Mouse (Mus musculus): ENCODE data around the gene Prkg1.

The Prkg1 gene

DNA sequence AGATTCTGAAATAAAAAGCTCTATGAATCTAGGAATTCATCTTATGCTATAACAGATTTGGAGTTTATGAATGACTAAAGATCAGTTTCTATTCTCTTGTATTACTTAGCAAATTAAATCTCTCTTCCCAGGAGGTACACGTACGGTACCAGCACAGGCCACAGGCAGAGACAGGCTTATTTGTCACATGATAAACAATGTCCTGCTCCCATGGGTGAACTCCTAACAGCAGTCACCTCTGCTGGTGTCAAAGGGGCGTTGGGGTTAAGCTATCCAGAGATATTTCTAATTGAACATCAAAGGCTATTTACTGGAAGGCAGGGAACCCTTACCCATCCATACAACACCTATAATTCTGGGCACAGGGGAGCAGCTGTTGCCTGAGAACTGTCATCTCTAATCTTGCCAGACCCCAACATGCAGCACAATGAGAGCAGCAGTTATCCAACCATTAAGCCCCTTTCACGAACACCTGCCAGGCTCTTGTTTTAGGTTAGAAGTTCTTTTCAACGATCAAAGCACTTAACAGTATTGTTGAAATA lies 1122.1 kb downstream of the Prkg1 start:
- no peak for DNase-seq (ENCODE audit: low read depth in 1 of 2, low spot score in 2 of 2)

- DNase-seq (ENCODE audit: low read depth in 1 of 2, low spot score in 2 of 2) = no peak
These were observed 1127.4 kb downstream of the Prkg1 start for GRCm38 (mm10) chr19:30637471-30637870.

DNA sequence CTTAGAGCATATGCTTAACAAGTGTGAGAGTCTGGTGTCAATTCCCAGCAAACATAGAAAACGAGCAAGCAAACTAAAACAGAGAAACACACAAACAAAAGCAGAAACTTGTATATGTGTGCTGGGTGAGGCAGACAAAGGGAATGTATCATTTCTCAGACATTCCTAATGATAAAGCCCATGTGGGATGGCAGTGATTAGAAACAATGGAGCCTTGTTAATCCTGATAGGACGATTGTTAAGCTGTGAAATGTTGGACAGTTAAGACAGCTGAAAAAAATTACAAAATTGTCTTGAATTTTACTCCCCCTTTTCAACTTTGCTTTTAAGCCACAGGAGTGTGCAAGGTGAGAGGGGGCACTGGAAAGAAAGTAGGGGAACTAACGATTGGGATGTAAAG lies 1133.8 kb downstream of the Prkg1 start:
- no peak for DNase-seq (ENCODE audit: low read depth in 1 of 2, low spot score in 2 of 2)

DNA sequence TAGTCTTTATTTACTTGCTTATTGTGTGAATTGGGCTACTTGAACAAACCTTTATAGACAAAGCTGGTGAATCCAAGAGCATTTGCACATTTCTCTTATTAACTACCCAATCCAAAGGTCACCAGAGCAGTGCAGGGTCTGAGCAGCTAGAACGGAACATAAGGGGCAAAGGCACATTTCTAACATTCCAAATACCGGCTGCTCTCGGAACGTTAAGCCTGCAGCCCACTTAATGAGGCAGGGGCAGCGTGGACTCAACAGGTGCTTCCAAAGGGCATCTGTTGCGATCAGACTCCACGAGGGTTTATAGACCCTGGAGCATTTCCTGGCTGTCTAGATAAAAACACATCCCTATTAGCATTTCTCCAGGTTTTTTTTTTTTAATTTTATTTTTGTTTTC lies 1138.8 kb downstream of the Prkg1 start:
- DNase-seq (ENCODE audit: low read depth in 1 of 2, low spot score in 2 of 2) = no peak

- no peak for DNase-seq (ENCODE audit: low read depth in 1 of 2, low spot score in 2 of 2)
These were observed 1139.4 kb downstream of the Prkg1 start for GRCm38 (mm10) chr19:30625391-30625790.

GRCm38 (mm10) chr19:30623620-30624019 lies 1141.2 kb downstream of the Prkg1 start:
- no peak for DNase-seq (ENCODE audit: low read depth in 1 of 2, low spot score in 2 of 2)

GRCm38 (mm10) chr19:30613150-30613865 lies 1151.5 kb downstream of the Prkg1 start:
- no peak for DNase-seq (ENCODE audit: low read depth in 1 of 2, low spot score in 2 of 2)

GRCm38 (mm10) chr19:30586366-30586765 lies 1178.5 kb downstream of the Prkg1 start:
- DNase-seq (ENCODE audit: low read depth in 1 of 2, low spot score in 2 of 2) = no peak

GRCm38 (mm10) chr19:30564516-30564915 lies 1200.3 kb downstream of the Prkg1 start:
- no peak for DNase-seq (ENCODE audit: low read depth in 1 of 2, low spot score in 2 of 2)

DNA sequence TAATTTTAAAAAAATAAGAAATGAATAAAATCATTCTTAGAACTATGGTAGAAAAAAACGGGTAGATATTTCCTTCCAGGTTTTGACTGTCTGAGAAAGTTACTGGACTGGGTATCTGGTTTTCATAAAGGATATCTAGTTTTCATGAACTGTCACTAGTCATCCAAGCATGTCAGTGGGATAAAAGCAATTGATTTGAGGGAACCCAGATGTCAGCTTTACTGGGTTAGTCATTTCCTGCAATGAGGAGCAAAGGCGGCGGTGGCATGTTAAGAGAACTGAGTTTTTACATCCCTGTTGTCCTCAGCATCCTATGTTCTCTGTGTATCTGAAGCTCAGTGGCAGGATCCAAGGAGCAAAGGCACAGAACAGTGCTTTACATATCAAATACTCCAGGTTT lies 1201.0 kb downstream of the Prkg1 start:
- DNase-seq (ENCODE audit: low read depth in 1 of 2, low spot score in 2 of 2) = no peak

DNA sequence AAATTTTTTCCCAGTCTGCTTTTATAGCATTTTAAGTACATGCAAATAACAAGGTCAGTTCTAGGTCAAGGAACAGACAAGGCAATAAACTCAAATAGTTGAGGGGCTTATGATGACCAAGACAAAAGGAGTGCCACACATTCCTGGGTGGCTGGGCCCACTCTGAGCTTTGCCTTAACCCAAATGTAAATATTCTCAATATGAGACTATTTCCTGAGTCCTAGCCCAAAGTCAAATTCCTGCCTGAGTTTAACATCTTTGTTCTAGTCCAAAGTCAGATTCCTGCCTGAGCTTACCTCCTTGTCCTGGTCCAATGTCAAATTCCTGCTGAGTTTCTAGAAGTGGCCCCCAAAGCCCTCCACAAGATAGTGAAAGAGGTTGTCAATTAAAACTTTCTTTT lies 1206.8 kb downstream of the Prkg1 start:
- no peak for DNase-seq (ENCODE audit: low read depth in 1 of 2, low spot score in 2 of 2)

DNA sequence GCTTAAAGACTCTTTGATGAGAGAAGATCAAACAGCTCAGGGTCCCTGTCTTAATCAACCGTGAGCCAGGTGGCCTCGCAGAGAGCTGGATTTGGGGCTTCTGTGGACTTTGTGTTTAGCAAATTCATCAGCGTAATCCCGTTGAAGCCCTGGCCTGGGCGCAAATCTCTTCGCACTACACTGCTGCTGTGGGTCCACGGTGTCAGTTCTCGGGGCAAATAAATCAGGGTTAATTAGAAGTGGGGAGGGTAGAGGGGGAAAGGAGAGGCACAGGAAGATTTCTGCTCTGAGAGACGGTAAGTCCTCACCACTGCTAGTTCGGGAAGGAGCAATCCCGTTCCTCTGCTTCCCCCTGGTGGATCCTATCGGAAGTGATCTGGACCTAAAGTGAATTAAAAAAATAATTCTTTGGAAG lies 1210.4 kb downstream of the Prkg1 start:
- peak in 1 of 2 experiments; percentile 13 for DNase-seq (ENCODE audit: low read depth in 1 of 2, low spot score in 2 of 2)

GRCm38 (mm10) chr19:30553740-30554139 lies 1211.1 kb downstream of the Prkg1 start:
- no peak for DNase-seq (ENCODE audit: low read depth in 1 of 2, low spot score in 2 of 2)

GRCm38 (mm10) chr19:30552260-30552659 lies 1212.6 kb downstream of the Prkg1 start:
- no peak for DNase-seq (ENCODE audit: low read depth in 1 of 2, low spot score in 2 of 2)

- DNase-seq (ENCODE audit: low read depth in 1 of 2, low spot score in 2 of 2) = no peak
These were observed 1214.8 kb downstream of the Prkg1 start for GRCm38 (mm10) chr19:30549854-30550647.

DNA sequence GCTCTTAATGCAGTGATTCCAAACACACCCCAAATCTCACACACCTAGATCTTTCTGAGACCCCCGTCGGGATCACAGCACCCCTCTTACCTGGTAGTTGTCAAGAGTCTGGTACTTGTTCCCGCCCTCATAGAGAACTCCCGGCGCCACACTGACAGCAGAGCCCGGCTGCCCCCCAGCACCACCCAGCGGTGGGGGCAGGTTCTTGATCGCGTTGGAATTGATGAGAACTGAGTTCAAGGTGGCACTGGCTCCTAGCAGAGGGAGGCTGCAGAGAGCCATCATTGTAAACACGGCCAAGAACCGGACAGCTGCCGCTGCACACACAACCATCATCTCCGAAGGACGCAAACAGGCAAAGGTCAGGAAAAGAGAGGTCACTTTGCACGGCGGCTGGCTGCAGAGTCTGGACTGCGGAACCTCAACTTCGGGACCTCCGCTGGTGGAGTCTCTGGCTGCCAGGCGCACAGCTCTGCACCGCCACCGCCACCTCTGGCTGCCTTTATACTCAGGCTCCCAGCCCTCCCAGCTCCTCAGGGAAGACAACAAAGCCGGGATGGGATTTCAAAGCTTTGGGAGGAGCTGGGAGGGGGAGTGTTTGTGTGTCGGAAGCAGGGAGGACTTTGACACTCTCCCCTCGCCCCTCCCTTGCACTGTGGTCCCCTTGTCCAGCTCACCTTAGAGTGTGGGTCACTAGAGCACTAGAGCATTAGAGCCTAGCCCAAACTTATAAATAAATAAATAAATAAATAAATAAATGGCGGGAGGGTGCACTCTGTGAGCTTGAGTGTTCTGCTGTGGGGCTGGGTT lies 1215.6 kb downstream of the Prkg1 start, which contains the start of gene Dkk1:
Gene Dkk1, minus strand, starts transcription at position 622 of the 810 bp plus-strand sequence.
- no peak for DNase-seq (ENCODE audit: low read depth in 1 of 2, low spot score in 2 of 2)

- DNase-seq (ENCODE audit: low read depth in 1 of 2, low spot score in 2 of 2) = no peak
These were observed 1216.3 kb downstream of the Prkg1 start for GRCm38 (mm10) chr19:30548411-30549043.

DNA sequence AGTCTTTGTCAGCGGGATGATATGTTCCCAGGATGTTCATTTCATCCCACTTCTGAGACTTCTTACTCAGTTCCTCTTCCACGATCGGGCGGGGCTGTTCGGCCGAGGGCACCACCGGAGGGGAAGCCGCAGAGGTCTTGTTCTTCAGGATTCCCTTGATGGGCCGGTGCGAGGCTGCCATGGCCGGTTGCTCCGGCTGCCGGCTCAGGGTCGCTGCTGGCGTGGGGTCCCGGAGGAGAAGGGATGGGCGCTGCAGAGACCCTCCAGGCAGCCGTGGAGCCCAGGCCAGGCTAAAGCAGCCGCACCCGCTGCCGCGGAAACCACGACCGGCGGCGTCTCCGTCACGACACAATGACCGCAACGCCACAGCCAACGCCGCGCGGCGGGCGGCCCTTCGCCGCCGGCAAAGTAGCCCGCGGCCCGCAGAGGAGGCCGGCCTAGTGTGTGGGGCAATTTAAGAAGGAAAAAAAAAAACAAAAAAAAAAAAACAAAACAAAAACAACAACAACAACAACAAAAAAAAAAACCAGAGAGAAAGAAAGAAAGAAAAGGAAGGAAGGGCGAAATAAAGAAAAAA lies 1225.4 kb downstream of the Prkg1 start:
- DNase-seq (ENCODE audit: low read depth in 1 of 2, low spot score in 2 of 2) = peak in 1 of 2 experiments; percentile 4

DNA sequence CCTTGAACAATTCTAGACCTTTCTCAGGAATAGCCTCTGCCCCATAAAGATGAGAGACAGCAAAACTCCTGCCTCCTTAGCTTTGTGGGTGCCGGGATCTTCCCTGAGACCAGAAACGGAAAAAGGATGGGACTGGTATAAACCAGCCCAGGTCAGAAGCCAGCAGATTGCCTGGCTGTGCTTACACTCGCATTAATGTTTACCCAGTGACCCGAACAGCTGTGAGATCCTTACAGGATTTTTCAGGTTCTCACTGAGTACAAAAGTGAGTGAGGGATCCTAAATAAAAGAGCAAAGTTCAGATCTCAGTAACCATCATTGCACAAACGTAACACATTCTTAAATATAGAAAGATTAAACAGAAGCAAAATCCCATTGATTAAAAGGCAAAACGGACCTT lies 1248.1 kb downstream of the Prkg1 start:
- DNase-seq (ENCODE audit: low read depth in 1 of 2, low spot score in 2 of 2) = no peak

Measured in monocyte, adult 2 months (primary cell).